Mouse (Mus musculus) lung, embryonic 16.5 days (tissue): Measurements from ENCODE around the gene Pik3r5. TPM values are rescaled to one million over a fixed set of nuclear protein-coding genes. Genes with fewer than 3 reads are reported as not detected.

Source experiments
- polyA plus RNA-seq: library from polyadenylated mRNA; unstranded; fragments of >200 nt; fragmentation: Nextera tagmentation; extraction: Ambion mirVana; gene quantifications from 2 replicates; pipeline ENCODE4 v1.2.1, GENCODE M21; 2015

Gene Pik3r5
- polyA plus RNA-seq, 1 experiment from 2014 or later, result 0.55 TPM

Other genes starting within 250 kb of the Pik3r5 start
- gene Ntn1, start 31.3 kb upstream of the Pik3r5 start, polyA plus RNA-seq, result 1.7 and 1.9 TPM in 2 replicates
- 5.9 and 6.0 TPM in 2 replicates for gene Pik3r6, start 70.9 kb downstream of the Pik3r5 start, polyA plus RNA-seq
- 4.1 and 4.3 TPM in 2 replicates for gene Mfsd6l, start 124.1 kb downstream of the Pik3r5 start, polyA plus RNA-seq
- 0.67 and 1.1 TPM in 2 replicates for gene Ccdc42, start 154.9 kb downstream of the Pik3r5 start, polyA plus RNA-seq